Comparison of ENCODE assay signal across 9 mouse cellular contexts in the genomic region with DNA sequence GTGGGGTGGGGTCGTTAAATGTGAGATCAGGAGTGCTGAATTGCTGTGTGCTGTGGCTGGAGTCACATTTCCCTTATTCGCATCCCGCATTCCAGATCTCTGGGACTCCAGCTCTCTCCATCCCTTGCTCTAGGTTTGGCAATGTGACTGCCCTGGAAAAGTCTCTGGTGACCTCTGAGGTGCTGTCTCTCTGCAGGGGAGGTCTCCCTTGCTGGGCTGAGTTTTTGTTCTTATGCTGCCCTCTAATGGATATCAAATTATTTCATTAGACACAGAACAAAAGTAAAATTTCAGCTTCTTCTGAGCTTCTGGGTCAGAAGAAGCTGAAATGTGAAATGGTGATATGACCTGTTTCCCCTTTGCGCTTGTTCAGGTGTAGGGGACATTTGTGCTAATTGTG.
A peak's percentile ranks its signal among the peaks of the same experiment; 100 is the strongest.
DNase-seq lines count a peak whose midpoint lies in the region; ATAC-seq and TF ChIP-seq lines count a peak whose summit lies in the region.
"Had no signal": no experiment of that assay in that cellular context is flagged by ENCODE, and none has a peak within 500 bp of the region (broad histone marks: within the 10 kb centered on the region; RNA-seq: fewer than 3 reads in every experiment).

No protein-coding gene starts in this region.

- H3K79me2 ChIP-seq in MEL (ENCODE audit: control insufficient read depth, insufficient read depth, low read length, poor library complexity), result no peaks in the 10 kb centered on the region

- H3K9ac ChIP-seq in heart, postnatal 0 days (replicated peaks; ENCODE audit: low read depth, low read length), result no peak overlapping the region
- no peak overlapping the region for H3K9ac ChIP-seq in MEL (ENCODE audit: control insufficient read depth, low read depth, low read length, poor library complexity, severe bottlenecking)
- no peak overlapping the region for H3K9ac ChIP-seq in limb, embryonic 14.5 days (ENCODE audit: low read depth, low read length, severe bottlenecking)

- H3K4me3 ChIP-seq in heart, postnatal 0 days (ENCODE audit: low read depth, low read length), result no peak overlapping the region
- no peak overlapping the region for H3K4me3 ChIP-seq in MEL (ENCODE audit: control insufficient read depth in 1 of 2, insufficient read depth in 1 of 2, low read depth in 2 of 2, low read length in 2 of 2)
- no peak overlapping the region for H3K4me3 ChIP-seq in limb, embryonic 14.5 days (replicated peaks; ENCODE audit: low read length)
- H3K4me3 ChIP-seq: erythroblast, embryonic 14.5 days had no signal

- no peak overlapping the region for H3K4me2 ChIP-seq in heart, postnatal 0 days (ENCODE audit: low read depth, low read length)
- H3K4me2 ChIP-seq in limb, embryonic 14.5 days (replicated peaks; ENCODE audit: low read depth, low read length, severe bottlenecking), result peak overlapping the region; percentile 22; the same call in 1 of the 2 replicates

- intact Hi-C loops in heart, postnatal 36 days (cut with DNase I), result loop anchor here (10.0 kb wide), 1 partner anchor 1260 kb away; no protein-coding TSS in a partner anchor
- intact Hi-C loops in left cerebral cortex, postnatal 14 days (cut with DNase I), result loop anchor here (5.0 to 10.0 kb wide), 2 partner anchors 320 to 1262 kb away; no protein-coding TSS in a partner anchor

- no peaks in the 10 kb centered on the region for H3K27me3 ChIP-seq in heart, postnatal 0 days (ENCODE audit: control insufficient read depth, insufficient read depth, low read length)
- no peaks in the 10 kb centered on the region for H3K27me3 ChIP-seq in MEL (ENCODE audit: control insufficient read depth in 1 of 2, insufficient read depth in 2 of 2, low read length in 2 of 2)
- no peaks in the 10 kb centered on the region for H3K27me3 ChIP-seq in limb, embryonic 14.5 days (ENCODE audit: control insufficient read depth, insufficient read depth, low read length)

- no peak for ATAC-seq in heart, postnatal 0 days (ENCODE audit: insufficient read depth, low read depth)
- ATAC-seq in limb, embryonic 14.5 days (ENCODE audit: low FRiP score, low read depth), result no peak; the same call in 1 of the 2 replicates

- peak; percentile 45 for TF ChIP-seq CTCF in heart, postnatal 0 days (IDR thresholded peaks at IDR 0.05; ENCODE audit: low read depth)
- TF ChIP-seq CTCF in MEL (IDR thresholded peaks at IDR 0.05 in 2 of 3, conservative IDR thresholded peaks at IDR 0.05 in 1 of 3; ENCODE audit: control insufficient read depth in 1 of 3, insufficient read depth in 1 of 3, low read depth in 2 of 3, low read length in 3 of 3, poor library complexity in 1 of 3, severe bottlenecking in 1 of 3), result peak in 1 of 3 experiments; percentile 50; a peak in 2 of 6 replicates

- peak; percentile 37 for DNase-seq in heart, postnatal 0 days (ENCODE audit: low spot score)
- no peak for DNase-seq in heart, postnatal 36 days
- DNase-seq in MEL (ENCODE audit: low read depth, low spot score), result peak; percentile 19
- DNase-seq in embryo, embryonic 11 days, result peak; percentile 44
- no peak for DNase-seq in limb, embryonic 14.5 days (ENCODE audit: low spot score)
- no peak for DNase-seq in left cerebral cortex, postnatal 14 days (ENCODE audit: low spot score in 2 of 2)
- no peak for DNase-seq in heart, adult 11 months
- DNase-seq in lung, postnatal 14 days, result no peak

- no peak overlapping the region for H3K27ac ChIP-seq in heart, postnatal 0 days (ENCODE audit: low read depth)
- no peak overlapping the region for H3K27ac ChIP-seq in MEL (ENCODE audit: control insufficient read depth, low read depth, low read length)
- no peak overlapping the region for H3K27ac ChIP-seq in limb, embryonic 14.5 days (replicated peaks; ENCODE audit: low read depth, low read length)

- H3K36me3 ChIP-seq in heart, postnatal 0 days (replicated peaks; ENCODE audit: control insufficient read depth, insufficient read depth, low read length), result no peaks in the 10 kb centered on the region
- H3K36me3 ChIP-seq in MEL (ENCODE audit: control insufficient read depth in 1 of 2, insufficient read depth in 2 of 2, low read length in 2 of 2), result no peaks in the 10 kb centered on the region
- no peaks in the 10 kb centered on the region for H3K36me3 ChIP-seq in limb, embryonic 14.5 days (ENCODE audit: control insufficient read depth, insufficient read depth, low read length)

- WGBS in heart, postnatal 0 days, result 44% methylated on average over 4 of the region's 4 CpGs
- 26% methylated on average over 4 of the region's 4 CpGs for WGBS in limb, embryonic 14.5 days

- no peaks in the 10 kb centered on the region for H3K4me1 ChIP-seq in heart, postnatal 0 days (ENCODE audit: control insufficient read depth, insufficient read depth)
- no peaks in the 10 kb centered on the region for H3K4me1 ChIP-seq in MEL (ENCODE audit: control insufficient read depth in 1 of 2, insufficient read depth in 2 of 2, low read length in 2 of 2)
- H3K4me1 ChIP-seq in limb, embryonic 14.5 days (ENCODE audit: control insufficient read depth, insufficient read depth, low read length), result 0 out of 2 replicates have a peak, but pooled peaks cover 3% of the 10 kb centered on the region

- peak; percentile 73 for TF ChIP-seq RAD21 in MEL (IDR thresholded peaks at IDR 0.05; ENCODE audit: low read depth, low read length)

- no peak for TF ChIP-seq EP300 in heart, postnatal 0 days (IDR thresholded peaks at IDR 0.05; ENCODE audit: low read depth)
- no peak for TF ChIP-seq EP300 in MEL (IDR thresholded peaks at IDR 0.05; ENCODE audit: low read depth in 1 of 2, low read length in 2 of 2)

- no peak for TF ChIP-seq POLR2A in MEL (IDR thresholded peaks at IDR 0.05; ENCODE audit: control insufficient read depth in 1 of 2, insufficient read depth in 1 of 2, low read depth in 1 of 2, low read length in 2 of 2, poor library complexity in 1 of 2)
- no peak for TF ChIP-seq POLR2A in limb, embryonic 14.5 days (IDR thresholded peaks at IDR 0.05; ENCODE audit: borderline replicate concordance, extremely low read depth, insufficient read depth, insufficient read length)

- no peaks in the 10 kb centered on the region for H3K9me3 ChIP-seq in heart, postnatal 0 days (replicated peaks; ENCODE audit: control insufficient read depth, low read length)
- H3K9me3 ChIP-seq in MEL (replicated peaks; ENCODE audit: insufficient read depth, low read length), result no peaks in the 10 kb centered on the region
- H3K9me3 ChIP-seq in limb, embryonic 14.5 days (ENCODE audit: control insufficient read depth, low read length), result no peaks in the 10 kb centered on the region

TF ChIP-seq in MEL, 35 proteins besides CTCF, POLR2A, EP300 and RAD21:
- TF ChIP-seq MAZ (IDR thresholded peaks at IDR 0.05; ENCODE audit: low read depth, low read length) (no peak), ETS1 (IDR thresholded peaks at IDR 0.05; ENCODE audit: low read depth, low read length) (no peak), SMC3 (IDR thresholded peaks at IDR 0.05; ENCODE audit: low read depth, low read length) (peak; percentile 65), SIN3A (IDR thresholded peaks at IDR 0.05; ENCODE audit: low read length) (no peak), ZC3H11A (IDR thresholded peaks at IDR 0.05; ENCODE audit: low read depth, low read length) (peak; percentile 45)

Comparison
In these comparisons a context has a peak if more than half of its experiments do, and no peak if none do; other contexts are left out.
1. DNase-seq: peak in heart, postnatal 0 days (single experiment), MEL (single experiment) and embryo, embryonic 11 days (single experiment); none in heart, postnatal 36 days (0 of 2), limb, embryonic 14.5 days (single experiment), left cerebral cortex, postnatal 14 days (0 of 2), heart, adult 11 months (single experiment) and lung, postnatal 14 days (single experiment).